Mouse (Mus musculus): Measurements from ENCODE around the gene Gm525. TPM values are rescaled to one million over a fixed set of nuclear protein-coding genes. Genes with fewer than 3 reads are reported as not detected.
"Not testable (repeated sequence)": the region's sequence is repeated elsewhere in the genome, so short reads cannot be mapped to it uniquely, and the experiment has no call there.

Gene Gm525
- polyA plus RNA-seq (2016; fragmentation: Nextera tagmentation; extraction: Ambion mirVana): not detected in 2 replicates

GRCm38 (mm10) chr11:89073541-89073940 is at the start of gene Gm525:
Gm525 (plus strand) TSS chr11:89073841.
- Histone ChIP-seq H3K9me3 (replicated peaks) (no peaks in the 10 kb centered on the region), H3K27me3 (ENCODE audit: low read depth, poor library complexity, severe bottlenecking) (no peaks in the 10 kb centered on the region), H3K4me3 (no peak within 1 kb of the TSS), H3K36me3 (no peaks in the 10 kb centered on the region), H3K4me1 (peaks cover 9% of the 10 kb centered on the region), H3K27ac (replicated peaks) (no peak within 1 kb of the TSS)
- 93% methylated on average over 8 of the region's 8 CpGs for WGBS
- DNase-seq (ENCODE audit: low spot score): no peak

DNA sequence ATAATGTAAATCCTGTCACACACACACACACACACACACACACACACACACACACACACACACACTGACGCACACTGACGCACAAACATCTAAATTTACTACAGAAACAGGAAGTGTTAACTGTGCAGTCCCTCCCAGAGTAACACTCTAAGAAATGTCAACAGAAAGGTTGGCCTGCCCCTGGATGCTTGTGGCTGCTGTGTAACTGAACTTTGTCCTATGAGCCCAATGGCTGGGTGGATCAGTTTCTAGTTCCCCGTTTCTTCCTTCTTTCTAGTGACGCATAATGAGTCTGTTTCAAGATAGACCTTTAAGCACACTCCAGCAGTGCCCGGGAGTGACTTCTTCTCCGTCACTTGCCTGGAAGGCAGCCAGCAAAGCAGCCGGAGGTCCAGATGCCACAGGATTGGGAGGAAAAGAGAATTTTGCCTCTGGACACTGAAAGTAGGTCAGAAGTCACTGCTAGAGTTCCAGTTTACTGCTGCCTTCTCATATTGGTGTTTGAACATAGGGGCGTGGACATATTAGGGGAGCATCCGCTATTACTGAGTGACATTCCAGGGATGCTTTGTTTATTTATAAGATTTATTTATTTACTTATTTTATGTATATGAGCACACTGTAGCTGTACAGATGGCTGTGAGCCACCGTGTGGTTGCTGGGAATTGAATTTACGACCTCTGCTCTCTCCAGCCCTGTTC is 49.3 kb upstream of the Gm525 start:
- Histone ChIP-seq H3K27me3 (ENCODE audit: low read depth, poor library complexity, severe bottlenecking) (no peaks in the 10 kb centered on the region), H3K4me3 (no peak overlapping the region), H3K4me1 (peaks cover 15% of the 10 kb centered on the region), H3K9me3 (replicated peaks) (no peaks in the 10 kb centered on the region), H3K27ac (replicated peaks) (no peak overlapping the region), H3K36me3 (no peaks in the 10 kb centered on the region)
- no peak for DNase-seq (ENCODE audit: low spot score)
- 82% methylated on average over 11 of the region's 11 CpGs for WGBS

DNA sequence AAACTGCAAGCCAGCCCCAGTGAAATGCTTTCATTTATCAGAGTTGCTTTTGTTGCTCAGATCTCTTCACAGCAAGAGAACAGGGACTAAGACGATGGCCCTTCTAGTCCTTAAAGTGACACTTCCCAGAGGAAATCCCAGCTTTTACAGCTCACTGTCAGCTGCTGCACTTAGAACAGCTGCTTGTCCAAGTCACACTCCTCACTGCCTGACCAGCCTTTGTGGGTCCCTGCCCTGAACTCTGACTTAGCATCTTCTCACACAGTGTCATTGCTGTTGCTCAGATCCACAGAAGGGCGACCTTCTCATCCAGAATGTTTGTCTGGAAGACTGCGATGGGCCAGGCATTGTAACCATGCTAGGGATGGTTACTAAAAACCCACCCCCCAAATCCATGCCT is 48.0 kb upstream of the Gm525 start:
- peaks cover 16% of the 10 kb centered on the region for H3K4me1 ChIP-seq
- 82% methylated on average over 3 of the region's 3 CpGs for WGBS
- no peak overlapping the region for H3K4me3 ChIP-seq
- no peaks in the 10 kb centered on the region for H3K27me3 ChIP-seq (ENCODE audit: low read depth, poor library complexity, severe bottlenecking)
- no peak for DNase-seq (ENCODE audit: low spot score)
- no peak overlapping the region for H3K27ac ChIP-seq (replicated peaks)
- H3K9me3 ChIP-seq (replicated peaks): no peaks in the 10 kb centered on the region
- no peaks in the 10 kb centered on the region for H3K36me3 ChIP-seq

DNA sequence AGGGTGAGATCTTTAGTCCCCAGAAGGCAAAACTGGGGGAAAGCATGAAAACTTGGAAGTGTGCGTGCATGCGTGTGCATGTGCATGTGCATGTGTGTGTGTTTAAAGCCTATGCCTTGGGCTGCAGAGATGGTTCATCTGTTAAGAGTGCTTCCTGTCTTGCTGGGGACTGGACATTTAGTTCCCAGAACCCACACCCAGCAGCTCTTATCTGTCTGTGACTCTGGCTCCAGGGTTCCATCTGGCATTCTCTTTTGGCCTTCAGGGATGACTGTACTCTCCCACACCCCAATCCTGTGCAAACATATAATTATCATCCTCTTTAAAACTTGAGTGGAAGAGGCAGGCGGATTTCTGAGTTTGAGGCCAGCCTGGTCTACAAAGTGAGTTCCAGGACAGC is 47.5 kb upstream of the Gm525 start:
- H3K4me3 ChIP-seq: no peak overlapping the region
- H3K36me3 ChIP-seq: no peaks in the 10 kb centered on the region
- 94% methylated on average over 3 of the region's 3 CpGs for WGBS

GRCm38 (mm10) chr11:89027955-89028361 is 45.7 kb upstream of the Gm525 start:
- Histone ChIP-seq H3K9me3 (replicated peaks) (no peaks in the 10 kb centered on the region), H3K27ac (replicated peaks) (no peak overlapping the region), H3K36me3 (no peaks in the 10 kb centered on the region), H3K4me1 (peaks cover 5% of the 10 kb centered on the region; the same call in 1 of the 2 replicates), H3K4me3 (no peak overlapping the region), H3K27me3 (ENCODE audit: low read depth, poor library complexity, severe bottlenecking) (no peaks in the 10 kb centered on the region)
- DNase-seq (ENCODE audit: low spot score): no peak
- 81% methylated on average over 10 of the region's 10 CpGs for WGBS

More for the DNA sequence above, 47.5 kb upstream of the Gm525 start:
- Histone ChIP-seq H3K27ac (replicated peaks) (no peak overlapping the region), H3K9me3 (replicated peaks) (no peaks in the 10 kb centered on the region), H3K4me1 (peaks cover 12% of the 10 kb centered on the region), H3K27me3 (ENCODE audit: low read depth, poor library complexity, severe bottlenecking) (no peaks in the 10 kb centered on the region)
- DNase-seq (ENCODE audit: low spot score): no peak

- DNase-seq (ENCODE audit: low spot score): no peak
- peaks cover 5% of the 10 kb centered on the region; the same call in 1 of the 2 replicates for H3K4me1 ChIP-seq
- H3K9me3 ChIP-seq (replicated peaks): no peaks in the 10 kb centered on the region
- 66% methylated on average over 10 of the region's 10 CpGs for WGBS
- no peak overlapping the region for H3K4me3 ChIP-seq
- no peaks in the 10 kb centered on the region for H3K36me3 ChIP-seq
- no peak overlapping the region; the same call in 1 of the 2 replicates for H3K27ac ChIP-seq (replicated peaks)
- H3K27me3 ChIP-seq (ENCODE audit: low read depth, poor library complexity, severe bottlenecking): no peaks in the 10 kb centered on the region
Measured at GRCm38 (mm10) chr11:89028871-89029405, 44.7 kb upstream of the Gm525 start.

DNA sequence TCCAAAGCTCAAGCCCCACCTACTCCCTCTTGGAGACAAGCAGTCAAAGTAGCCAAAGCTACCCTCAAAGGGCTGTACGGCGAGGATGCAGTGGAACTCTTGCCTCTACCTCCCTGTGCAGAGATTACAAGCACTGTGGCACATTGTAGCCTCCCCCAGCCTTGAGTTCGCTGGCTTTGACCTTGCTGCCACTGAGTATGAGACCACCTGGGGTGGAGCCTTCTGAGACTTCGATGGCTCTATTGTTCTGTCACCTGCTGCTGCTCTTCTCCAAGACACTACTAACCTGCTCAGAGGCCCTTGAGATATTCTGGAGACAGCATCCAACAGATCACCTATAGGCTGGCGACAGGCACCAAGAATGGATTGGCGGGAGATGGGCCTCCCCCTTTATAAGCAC is 43.1 kb upstream of the Gm525 start:
- no peaks in the 10 kb centered on the region for H3K27me3 ChIP-seq (ENCODE audit: low read depth, poor library complexity, severe bottlenecking)
- H3K4me3 ChIP-seq: no peak overlapping the region
- no peak overlapping the region for H3K27ac ChIP-seq (replicated peaks)
- 76% methylated on average over 6 of the region's 6 CpGs for WGBS
- H3K36me3 ChIP-seq: no peaks in the 10 kb centered on the region
- no peak for DNase-seq (ENCODE audit: low spot score)
- no peaks in the 10 kb centered on the region for H3K9me3 ChIP-seq (replicated peaks)
- H3K4me1 ChIP-seq: peaks cover 5% of the 10 kb centered on the region; the same call in 1 of the 2 replicates

DNA sequence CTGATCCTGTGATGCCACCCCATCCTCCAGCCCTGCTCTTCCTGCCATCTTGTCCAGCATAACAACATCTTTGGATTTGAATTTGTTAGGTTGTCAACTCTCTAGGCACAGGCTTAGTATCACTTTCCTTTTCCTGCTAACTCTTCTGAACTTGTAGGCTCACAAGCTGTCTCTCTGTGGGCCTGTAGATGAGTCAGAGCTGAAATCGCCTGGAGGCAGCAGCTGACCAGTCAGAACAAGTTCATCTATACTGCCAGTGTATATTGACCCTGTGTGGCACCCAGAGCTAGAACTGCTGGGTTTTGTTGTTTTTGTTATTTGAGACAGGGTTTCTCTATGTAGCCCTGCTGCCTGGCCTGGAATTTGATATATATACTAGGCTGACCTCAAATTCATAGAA is 42.5 kb upstream of the Gm525 start:
- Histone ChIP-seq H3K9me3 (replicated peaks) (no peaks in the 10 kb centered on the region), H3K27ac (replicated peaks) (no peak overlapping the region), H3K27me3 (ENCODE audit: low read depth, poor library complexity, severe bottlenecking) (no peaks in the 10 kb centered on the region), H3K4me1 (peaks cover 5% of the 10 kb centered on the region; the same call in 1 of the 2 replicates), H3K36me3 (no peaks in the 10 kb centered on the region; the same call in 1 of the 2 replicates), H3K4me3 (no peak overlapping the region)
- WGBS: 94% methylated on average over 1 of the region's 1 CpGs
- no peak for DNase-seq (ENCODE audit: low spot score)

DNA sequence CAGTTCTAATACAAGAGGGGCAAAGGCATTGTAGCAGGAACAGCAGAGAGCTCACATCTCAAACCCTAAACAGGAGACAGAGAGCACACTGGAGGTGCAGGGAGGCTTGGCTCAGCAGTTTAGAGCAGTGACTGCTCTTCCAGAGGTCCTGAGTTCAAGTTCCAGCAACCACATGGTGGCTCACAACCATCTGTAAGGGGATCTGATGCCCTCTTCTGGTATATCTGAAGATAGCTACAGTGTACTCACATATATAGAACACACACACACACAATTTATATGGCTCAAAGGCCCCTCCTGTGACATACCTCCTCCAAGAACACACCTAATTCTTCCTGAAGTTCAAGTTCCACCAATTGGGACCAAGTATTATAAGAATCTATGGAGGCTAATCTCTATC is 39.0 kb upstream of the Gm525 start:
- Histone ChIP-seq H3K4me1 (peaks cover 5% of the 10 kb centered on the region; the same call in 1 of the 2 replicates), H3K36me3 (peaks cover 21% of the 10 kb centered on the region), H3K27me3 (ENCODE audit: low read depth, poor library complexity, severe bottlenecking) (no peaks in the 10 kb centered on the region), H3K9me3 (replicated peaks) (no peaks in the 10 kb centered on the region), H3K27ac (replicated peaks) (no peak overlapping the region), H3K4me3 (no peak overlapping the region)
- no peak for DNase-seq (ENCODE audit: low spot score)

DNA sequence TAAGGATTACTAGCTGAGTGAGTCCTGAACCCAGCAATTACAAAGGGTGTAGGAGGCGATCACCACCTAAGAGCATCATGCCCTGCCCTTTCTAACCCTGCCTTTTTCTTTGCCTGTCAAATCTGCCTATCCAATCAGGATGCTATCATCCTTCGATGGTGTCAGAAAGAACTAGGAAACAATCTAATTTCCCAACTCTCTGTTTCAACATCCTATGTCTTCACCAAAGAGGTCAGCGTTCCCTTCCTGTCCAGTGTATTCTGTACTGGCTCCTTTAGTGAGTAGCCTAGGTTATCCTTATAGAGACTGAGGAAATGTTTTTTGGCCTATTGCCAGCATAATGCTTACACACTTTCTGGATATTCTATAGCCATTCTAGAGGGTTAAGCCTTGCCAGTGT is 38.1 kb upstream of the Gm525 start:
- Histone ChIP-seq H3K27me3 (ENCODE audit: low read depth, poor library complexity, severe bottlenecking) (no peaks in the 10 kb centered on the region), H3K36me3 (peaks cover 31% of the 10 kb centered on the region), H3K4me1 (peaks cover 1% of the 10 kb centered on the region; the same call in 1 of the 2 replicates), H3K27ac (replicated peaks) (no peak overlapping the region), H3K4me3 (no peak overlapping the region), H3K9me3 (replicated peaks) (no peaks in the 10 kb centered on the region)
- WGBS: 85% methylated on average over 3 of the region's 3 CpGs
- DNase-seq (ENCODE audit: low spot score): no peak

DNA sequence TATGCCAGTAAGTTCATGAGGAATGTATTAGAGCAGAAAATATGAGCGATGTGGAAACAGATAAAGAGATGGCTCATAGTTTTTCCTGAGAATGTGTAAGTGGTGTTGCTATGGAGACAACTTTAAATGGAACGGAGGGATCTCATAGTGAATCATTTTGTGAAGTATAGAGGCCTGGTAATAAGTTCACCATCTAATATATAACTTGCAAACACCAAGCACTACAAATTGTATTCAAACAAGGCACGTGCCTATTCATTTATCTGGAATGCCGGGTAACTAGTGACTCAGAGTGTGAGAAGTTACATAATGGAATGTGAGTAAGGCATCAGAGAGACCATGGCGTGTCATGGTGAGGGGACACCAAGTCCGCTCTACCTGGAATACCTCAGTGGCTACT is 35.1 kb upstream of the Gm525 start:
- H3K27ac ChIP-seq (replicated peaks): no peak overlapping the region
- H3K9me3 ChIP-seq (replicated peaks): no peaks in the 10 kb centered on the region
- DNase-seq (ENCODE audit: low spot score): no peak
- no peaks in the 10 kb centered on the region for H3K4me1 ChIP-seq
- H3K36me3 ChIP-seq: peaks cover 54% of the 10 kb centered on the region
- 93% methylated on average over 6 of the region's 6 CpGs for WGBS
- no peaks in the 10 kb centered on the region for H3K27me3 ChIP-seq (ENCODE audit: low read depth, poor library complexity, severe bottlenecking)
- no peak overlapping the region for H3K4me3 ChIP-seq

DNA sequence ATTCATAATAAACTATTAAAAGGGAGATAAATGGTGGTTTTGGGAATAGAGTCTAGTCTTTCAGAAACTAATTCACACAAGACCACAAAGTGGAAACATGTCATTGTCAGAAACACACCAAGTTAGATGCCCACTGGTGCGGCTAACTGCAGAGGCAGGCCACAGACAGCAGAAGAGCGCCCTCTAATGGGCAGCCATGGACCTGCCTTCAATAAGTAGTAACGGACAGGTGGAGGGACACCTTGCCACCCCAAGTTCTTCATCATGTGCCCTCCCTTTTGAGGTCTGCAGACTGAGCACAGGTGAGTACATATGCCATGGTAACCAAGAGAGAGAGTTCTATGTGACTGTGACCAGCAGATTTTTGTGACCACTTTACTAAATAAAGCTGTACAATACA is 34.3 kb upstream of the Gm525 start:
- H3K9me3 ChIP-seq (replicated peaks): no peaks in the 10 kb centered on the region
- H3K27me3 ChIP-seq (ENCODE audit: low read depth, poor library complexity, severe bottlenecking): no peaks in the 10 kb centered on the region
- H3K4me1 ChIP-seq: no peaks in the 10 kb centered on the region
- no peak for DNase-seq (ENCODE audit: low spot score)
- no peak overlapping the region for H3K27ac ChIP-seq (replicated peaks)
- peaks cover 63% of the 10 kb centered on the region for H3K36me3 ChIP-seq
- WGBS: 38% methylated on average over 3 of the region's 3 CpGs
- no peak overlapping the region for H3K4me3 ChIP-seq

GRCm38 (mm10) chr11:89041073-89041472 is 32.6 kb upstream of the Gm525 start:
- H3K9me3 ChIP-seq (replicated peaks); H3K27me3 ChIP-seq (ENCODE audit: low read depth, poor library complexity, severe bottlenecking); H3K27ac ChIP-seq (replicated peaks); H3K4me3 ChIP-seq; DNase-seq (ENCODE audit: low spot score); H3K4me1 ChIP-seq: not testable (repeated sequence)
- peaks cover 80% of the 10 kb centered on the region for H3K36me3 ChIP-seq
- whole genome bisulfite sequencing: 89% methylated on average over 6 of the region's 7 CpGs
